Mouse (Mus musculus) hematopoietic stem cell, adult 5-6 weeks (primary cell): ENCODE measurements at regions not wholly inside any gene's neighbourhood (a gene's known extent, or its start where the extent isn't known, plus 50 kb on each side); places are given as distances from the start of the nearest gene placed in this dataset.
"Not testable (repeated sequence)": the region's sequence is repeated elsewhere in the genome, so short reads cannot be mapped to it uniquely, and the experiment has no call there.

Experiments used
- ATAC-seq, 2 experiments: fragments of 125-278 bp in 1 of 2; replicated peaks in 1 of 2; 2 replicates each; pipeline ENCODE4 v1.8.0; 2016 to 2017; ENCODE audit warnings: inconsistent platforms in 2 of 2, mild to moderate bottlenecking in 2 of 2, moderate number of reproducible peaks in 2 of 2, low read depth in 1 of 2, moderate TSS enrichment in 1 of 2; ENCODE audit not compliant: low FRiP score in 2 of 2, poor library complexity in 2 of 2, severe bottlenecking in 2 of 2, insufficient read depth in 1 of 2, low TSS enrichment in 1 of 2

DNA sequence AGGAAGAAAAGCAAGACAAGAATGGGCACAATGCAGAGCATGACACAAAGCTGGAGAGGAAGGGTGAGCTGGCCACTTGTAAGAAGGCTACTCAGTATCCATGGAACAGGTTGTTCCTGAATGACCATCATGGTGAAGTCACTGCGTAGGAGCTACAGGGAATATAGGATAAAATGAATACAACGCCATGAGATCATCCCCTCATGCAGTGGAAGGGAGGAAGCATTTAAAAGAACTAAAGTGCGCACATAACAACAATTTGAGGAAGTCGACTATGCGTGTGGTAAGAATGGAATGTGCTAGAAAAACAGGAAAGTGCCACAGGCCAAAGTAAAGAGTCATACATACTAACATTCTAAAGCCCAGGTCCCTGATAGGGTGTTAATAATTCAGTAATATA is 246.4 kb upstream of the Klf6 start:
- ATAC-seq = peak; percentile 96 to 97

GRCm38 (mm10) chr13:5615327-5615726 is 246.0 kb upstream of the Klf6 start:
- no peak for ATAC-seq

DNA sequence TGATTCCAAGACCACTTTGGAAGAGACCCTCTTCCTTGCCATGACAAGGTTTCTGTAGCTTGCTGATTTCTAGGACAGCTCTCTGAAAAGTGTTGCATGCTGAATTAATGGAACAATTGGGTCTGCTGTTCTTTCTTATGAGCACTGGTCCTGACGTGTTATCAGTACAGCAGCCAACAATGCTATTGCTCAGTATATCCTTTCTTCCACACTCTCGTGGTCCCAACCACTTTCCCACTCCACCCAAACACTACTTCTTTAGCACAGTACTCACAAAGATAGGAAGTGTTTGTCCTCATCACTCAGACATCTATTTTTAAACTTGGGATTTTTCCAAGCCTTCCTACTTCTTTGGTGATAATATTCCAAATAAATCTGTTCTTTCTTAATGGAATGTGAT is 233.2 kb upstream of the Klf6 start:
- ATAC-seq = no peak

- ATAC-seq = peak in 1 of 2 experiments; percentile 36; a peak in 1 of 4 replicates
Observed at GRCm38 (mm10) chr13:5634960-5635359, 226.3 kb upstream of the Klf6 start.

DNA sequence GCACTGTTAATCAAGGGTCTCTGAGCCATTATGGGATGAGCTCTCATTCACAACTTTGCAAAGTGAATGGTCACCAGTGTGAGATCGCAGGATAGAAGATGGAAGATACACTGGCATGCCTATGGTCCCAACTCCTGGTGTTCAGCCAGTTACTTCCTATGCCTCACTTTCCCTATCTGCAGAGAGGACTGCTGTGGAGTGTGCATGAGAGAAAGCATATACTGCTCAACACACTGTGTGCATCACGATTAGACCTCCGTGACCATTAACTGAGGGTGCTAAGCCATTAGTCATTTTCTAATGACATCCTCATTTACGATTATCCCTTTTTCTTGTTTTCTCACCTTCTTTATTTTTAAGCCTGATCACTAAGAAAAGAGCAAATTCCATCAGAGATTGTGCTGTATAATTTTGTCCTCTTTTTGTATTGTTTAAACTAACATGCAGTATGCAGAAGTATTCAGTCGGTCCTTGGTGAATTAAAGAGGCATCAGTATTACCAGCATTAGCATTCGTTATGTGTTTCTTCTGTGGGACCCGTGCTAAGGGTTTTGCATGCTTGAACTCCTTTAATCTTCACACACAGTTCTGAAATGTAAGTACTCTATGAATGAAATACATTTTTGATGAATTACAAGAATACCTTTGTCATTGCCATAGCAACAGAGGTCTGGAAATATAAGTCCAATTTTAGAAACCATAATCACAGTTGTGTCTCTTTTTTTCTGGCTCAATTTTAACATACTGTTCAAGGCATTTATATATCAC is 219.4 kb upstream of the Klf6 start:
- ATAC-seq = no peak

DNA sequence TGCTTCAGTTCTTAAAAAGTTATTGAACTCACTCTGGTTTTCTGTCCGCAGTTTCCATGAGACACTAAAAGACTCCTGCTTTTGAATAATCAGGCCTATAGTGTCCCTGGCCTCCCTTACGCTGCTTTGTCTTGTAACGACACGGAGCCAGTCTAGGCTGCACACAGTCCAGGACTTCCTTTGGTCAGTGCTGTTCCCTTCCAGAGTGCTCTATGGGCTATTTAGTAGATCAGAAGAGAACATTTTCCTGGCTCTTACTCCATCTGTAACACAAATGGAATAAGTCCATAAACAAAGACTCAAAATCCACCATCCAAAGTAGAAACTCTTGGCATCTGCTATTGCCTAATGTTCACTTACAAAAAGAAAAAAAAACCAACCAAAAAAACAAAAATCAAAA is 213.0 kb upstream of the Klf6 start:
- ATAC-seq = no peak

DNA sequence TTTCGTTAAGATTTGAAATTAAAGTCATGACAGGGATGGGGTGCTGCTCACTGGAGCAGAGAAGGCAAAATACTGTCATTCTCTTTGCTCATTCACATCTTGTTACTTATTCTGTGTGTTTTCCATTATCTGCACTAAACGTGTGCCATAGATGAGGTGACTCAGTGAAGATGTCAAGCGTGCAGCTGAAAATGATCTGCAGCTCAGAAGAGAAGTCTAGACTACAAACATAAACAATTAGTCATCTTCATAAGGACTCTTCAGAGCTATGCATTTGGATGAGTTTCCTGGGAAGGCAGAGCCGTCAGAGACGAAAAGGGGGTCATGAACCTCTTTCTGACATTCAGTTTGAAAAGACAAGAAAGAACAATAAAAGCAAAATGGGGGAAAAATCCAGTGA is 203.7 kb upstream of the Klf6 start:
- ATAC-seq = no peak

- peak; percentile 51 to 59; a peak in 3 of 4 replicates for ATAC-seq
Observed at GRCm38 (mm10) chr13:5666235-5667007, 194.9 kb upstream of the Klf6 start.

DNA sequence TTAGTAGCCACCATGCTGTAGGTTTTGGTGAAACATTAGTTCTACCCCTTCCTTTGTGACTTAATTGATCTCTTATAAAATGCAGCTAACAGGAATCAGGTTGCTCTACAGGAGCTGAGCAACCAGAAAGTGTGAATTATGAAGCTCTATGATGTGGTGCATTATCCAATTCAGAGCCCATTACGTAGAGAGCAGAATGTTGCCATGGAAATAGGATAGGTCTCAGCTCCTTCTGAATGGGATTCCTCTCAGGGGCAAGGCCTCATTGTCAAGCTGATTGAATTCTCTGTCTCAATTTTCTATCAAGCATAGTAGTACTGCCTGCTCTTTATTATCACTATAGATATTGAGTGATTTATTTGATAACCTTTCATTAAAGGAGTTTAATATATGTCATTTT is 185.6 kb upstream of the Klf6 start:
- no peak for ATAC-seq

- no peak for ATAC-seq
Observed at GRCm38 (mm10) chr13:5690124-5690523, 171.2 kb upstream of the Klf6 start.

DNA sequence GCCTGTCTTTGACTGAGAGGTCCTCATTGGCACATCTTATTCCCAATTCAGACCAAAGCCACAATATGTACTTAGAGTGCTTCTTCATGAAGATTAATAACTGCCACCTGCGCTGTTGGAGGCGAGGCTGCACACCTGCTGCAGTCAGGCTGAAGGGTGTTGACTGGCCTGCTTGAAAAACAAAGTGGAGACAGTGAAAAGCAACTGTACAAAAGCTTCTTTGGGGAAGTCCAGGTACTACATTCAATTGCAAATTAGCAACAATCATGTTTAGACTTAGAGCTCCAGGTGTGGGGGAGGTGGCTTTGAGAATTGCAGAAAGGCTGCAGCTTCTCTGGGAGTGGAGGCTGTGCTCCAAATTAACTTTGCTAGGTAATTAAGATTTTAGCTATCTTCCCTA is 170.6 kb upstream of the Klf6 start:
- ATAC-seq = not testable (repeated sequence)

DNA sequence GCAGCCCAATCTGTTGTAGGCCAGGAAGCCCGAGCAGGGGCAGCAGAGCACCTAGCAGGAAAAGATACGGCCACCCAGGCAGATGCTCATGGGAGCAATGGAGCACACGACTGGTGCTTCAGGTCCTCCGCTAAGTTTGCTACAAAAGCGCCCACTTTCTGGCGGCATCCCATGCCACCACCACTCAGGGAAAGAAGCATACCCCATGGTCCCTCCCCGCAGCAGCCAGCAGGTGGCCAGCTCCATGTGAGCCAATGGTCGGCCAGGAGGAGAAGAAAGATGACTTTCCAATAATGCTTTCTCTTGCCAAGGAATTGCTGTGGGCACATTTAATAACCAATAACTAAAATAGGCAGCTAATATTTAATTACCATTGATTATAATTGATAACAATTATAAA is 166.7 kb upstream of the Klf6 start:
- no peak for ATAC-seq

DNA sequence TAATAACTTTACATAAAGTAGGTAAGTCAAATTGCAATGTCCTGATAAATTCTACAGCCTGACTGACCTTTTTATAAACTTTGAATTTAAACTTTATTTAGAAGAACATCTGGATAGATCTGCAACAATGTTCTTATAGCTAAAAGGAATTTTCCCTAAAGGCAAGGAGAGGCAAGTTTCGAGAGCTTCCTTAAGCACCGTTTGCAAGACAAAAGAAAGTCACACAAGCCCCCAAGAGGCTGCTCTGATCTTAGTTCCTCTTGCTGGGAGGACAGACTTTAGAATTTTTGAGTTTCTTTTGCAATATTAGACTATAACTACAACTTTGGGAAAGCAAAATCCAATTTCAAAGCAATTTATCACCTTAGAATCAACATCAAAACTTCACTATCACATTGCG is 165.7 kb upstream of the Klf6 start:
- not testable (repeated sequence) for ATAC-seq

DNA sequence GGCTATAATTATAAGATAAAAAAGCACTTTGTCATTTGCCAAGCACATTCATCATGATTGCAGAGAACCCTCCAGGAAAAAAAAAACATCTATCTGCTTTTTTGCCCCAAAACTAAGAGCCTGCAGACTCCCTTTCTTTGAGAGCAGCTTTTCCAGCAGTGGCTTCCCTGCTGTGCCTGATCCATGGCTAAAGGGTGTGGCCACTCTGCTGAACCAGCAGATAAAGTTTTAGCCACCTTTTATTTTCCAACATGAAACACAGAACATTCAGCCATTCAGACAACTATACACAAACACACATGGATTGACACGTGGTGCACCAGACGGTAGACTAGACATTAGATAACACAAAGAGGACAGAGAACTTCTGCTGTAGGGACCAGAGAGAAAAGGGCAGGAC is 164.9 kb upstream of the Klf6 start:
- no peak for ATAC-seq

DNA sequence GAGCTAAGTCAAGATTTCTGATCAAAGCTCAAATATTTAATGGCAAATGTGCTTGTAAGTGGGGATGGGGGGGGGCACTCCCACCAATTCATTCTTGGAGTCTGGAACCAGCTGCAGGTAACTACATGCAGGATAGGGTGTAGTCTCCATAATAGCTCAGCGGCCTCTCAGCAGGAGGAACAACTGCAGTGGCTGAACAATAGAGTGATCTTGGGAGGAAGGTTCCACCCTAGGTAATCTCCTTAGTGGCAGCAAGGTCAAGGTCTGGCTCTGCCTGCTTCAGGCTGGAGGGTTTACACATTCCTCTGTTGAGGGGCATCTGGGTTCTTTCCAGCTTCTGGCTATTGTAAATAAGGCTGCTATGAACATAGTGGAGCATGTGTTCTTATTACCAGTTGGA is 164.0 kb upstream of the Klf6 start:
- not testable (repeated sequence) for ATAC-seq

DNA sequence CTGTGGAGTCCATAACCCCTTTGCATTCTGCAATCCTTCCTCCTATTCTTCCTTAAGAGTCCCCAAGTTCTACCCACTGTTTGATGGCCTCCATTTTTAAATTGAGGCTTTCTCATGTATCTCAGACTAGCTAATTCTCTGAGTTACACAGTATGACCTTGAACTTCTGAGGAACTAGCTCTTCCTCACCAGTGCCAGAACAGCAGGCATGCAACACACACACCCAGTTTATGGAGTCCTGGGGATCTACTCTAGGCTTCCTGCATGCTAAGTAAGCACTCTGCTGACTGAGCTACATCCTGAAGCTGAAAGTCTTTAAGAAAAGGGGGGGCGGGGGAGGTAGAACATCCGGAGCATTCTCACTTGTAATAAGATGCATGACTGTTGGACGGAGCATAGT is 159.2 kb upstream of the Klf6 start:
- ATAC-seq = no peak

DNA sequence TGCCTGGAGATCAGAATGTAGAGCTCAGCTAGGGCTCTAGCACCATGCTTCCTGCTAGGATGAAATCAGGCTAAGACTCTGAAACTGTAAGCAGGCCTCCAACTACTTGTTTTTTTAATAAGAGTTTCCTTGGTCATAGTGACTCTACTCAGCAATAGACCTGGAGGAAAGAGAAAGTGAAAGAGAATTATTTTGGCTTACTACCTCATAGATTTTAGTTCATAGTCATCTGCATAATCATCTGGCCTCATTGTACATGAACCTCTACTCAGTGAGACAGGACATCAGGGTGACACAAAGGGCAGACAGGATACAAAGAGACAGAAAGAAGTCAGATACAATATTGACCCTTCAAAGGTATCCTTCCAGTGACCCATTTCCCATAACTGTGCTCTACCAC is 156.3 kb upstream of the Klf6 start:
- ATAC-seq = 0 out of 4 replicates have a peak, but pooled peaks of 1 of the 2 experiments have one; percentile 12

DNA sequence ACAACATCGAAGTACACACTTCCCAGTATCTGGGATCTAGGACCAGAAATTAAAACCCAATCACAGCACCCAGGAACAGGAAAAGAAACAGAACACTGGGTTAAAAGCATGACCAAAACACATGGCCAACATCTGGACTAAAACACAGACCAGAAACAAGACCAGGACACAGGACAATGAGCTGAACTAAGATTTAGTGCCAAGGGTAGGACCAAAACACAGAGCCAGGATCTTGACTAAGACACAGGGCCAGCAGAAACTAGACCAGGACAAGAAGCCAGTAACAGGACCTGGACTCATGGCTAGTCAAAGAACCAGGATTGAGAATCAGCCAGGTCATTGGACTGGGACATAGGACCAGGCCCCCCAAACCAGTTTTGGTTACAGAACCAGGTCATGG is 149.6 kb upstream of the Klf6 start:
- ATAC-seq = no peak
